Mouse (Mus musculus): Measurements from ENCODE around the gene Gm3415. TPM values are rescaled to one million over a fixed set of nuclear protein-coding genes. Genes with fewer than 3 reads are reported as not detected.

The Gm3415 gene
- polyA plus RNA-seq, 1 experiment from 2014 or later = not detected

DNA sequence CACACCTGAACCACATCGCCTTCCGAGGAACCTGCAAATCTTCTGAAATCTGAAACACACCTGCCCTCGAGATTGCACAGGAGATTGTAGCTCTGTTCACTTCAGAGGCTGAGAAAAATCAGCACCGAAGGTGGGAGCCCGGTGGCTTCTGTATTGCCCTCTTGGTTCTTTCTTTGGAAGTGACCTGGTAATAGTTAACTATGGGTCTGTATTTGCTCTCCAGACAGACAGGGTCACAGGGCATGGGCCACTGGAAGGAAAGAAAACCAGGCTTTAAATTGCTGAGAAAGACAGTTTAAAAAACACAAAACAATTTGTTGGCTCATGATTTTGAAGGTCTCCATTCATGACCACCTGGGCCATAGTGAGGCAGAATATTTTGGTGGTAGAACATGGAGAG, 44.0 kb downstream of the Gm3415 start:
- Histone ChIP-seq H3K4me3 (replicated peaks) (peak overlapping the region; percentile 19; the same call in 1 of the 2 replicates), H3K27me3 (no peaks in the 10 kb centered on the region), H3K27ac (peak overlapping the region; percentile 50), H3K4me1 (replicated peaks) (peaks cover 4% of the 10 kb centered on the region; the same call in 1 of the 2 replicates), H3K4me2 (peak overlapping the region; percentile 34), H3K36me3 (no peaks in the 10 kb centered on the region), H3K9me3 (replicated peaks) (no peaks in the 10 kb centered on the region), H3K9ac (no peak overlapping the region)
- DNase-seq (no peak), ATAC-seq (ENCODE audit: low read depth) (peak; percentile 60)
- 59% methylated on average over 5 of the region's 5 CpGs for WGBS (ENCODE audit: insufficient replicate concordance)

DNA sequence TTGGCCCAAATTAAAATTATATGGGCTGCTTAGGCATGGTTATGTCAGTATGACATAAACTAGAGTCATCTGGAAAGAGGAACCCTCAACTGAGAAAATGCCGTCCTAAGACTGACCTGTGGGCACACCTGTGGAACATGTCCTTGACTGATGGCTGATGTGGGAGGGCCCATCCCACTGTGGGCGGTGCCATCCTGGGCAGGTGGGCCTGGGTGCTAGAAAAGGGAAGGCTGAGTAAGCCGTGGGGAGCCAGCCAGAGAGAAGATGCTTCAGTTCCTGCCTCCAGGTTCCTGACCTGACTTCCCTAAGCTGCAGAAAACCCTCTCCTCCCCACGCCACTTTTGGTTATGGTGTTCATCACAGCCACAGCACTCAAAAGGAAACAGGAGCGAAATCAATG, 50.3 kb downstream of the Gm3415 start:
- no peaks in the 10 kb centered on the region for H3K27me3 ChIP-seq
- H3K36me3 ChIP-seq = no peaks in the 10 kb centered on the region
- no peaks in the 10 kb centered on the region for H3K4me1 ChIP-seq (replicated peaks)
- H3K9ac ChIP-seq = no peak overlapping the region
- no peak overlapping the region for H3K27ac ChIP-seq
- WGBS (ENCODE audit: insufficient replicate concordance) = 39% methylated on average over 5 of the region's 5 CpGs
- no peak overlapping the region for H3K4me2 ChIP-seq
- no peaks in the 10 kb centered on the region for H3K9me3 ChIP-seq (replicated peaks)
- H3K4me3 ChIP-seq (replicated peaks) = no peak overlapping the region
- ATAC-seq (ENCODE audit: low read depth) (no peak), DNase-seq (no peak)

DNA sequence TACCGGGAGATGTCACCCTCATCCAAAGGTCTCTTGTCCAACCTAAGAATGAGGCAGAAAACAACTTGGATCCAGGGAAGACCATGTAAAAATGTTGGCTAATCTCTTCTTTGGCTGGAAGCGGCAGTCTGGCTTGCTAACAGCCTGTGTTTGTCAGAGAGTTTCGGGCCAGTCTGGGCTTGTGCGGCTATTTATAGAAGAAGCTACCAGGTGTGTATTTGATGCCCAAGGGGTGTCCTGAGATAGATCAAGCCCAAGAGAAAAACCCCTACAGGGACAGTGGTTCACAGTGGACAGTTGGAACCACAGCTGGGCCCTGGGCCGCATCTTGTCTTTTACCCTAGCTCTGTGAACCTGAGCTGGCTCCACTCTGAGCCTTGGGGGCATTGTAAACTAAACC, 51.0 kb downstream of the Gm3415 start:
- H3K4me2 ChIP-seq = no peak overlapping the region
- no peaks in the 10 kb centered on the region for H3K36me3 ChIP-seq
- H3K27me3 ChIP-seq = no peaks in the 10 kb centered on the region
- no peak overlapping the region for H3K4me3 ChIP-seq (replicated peaks)
- DNase-seq (no peak), ATAC-seq (ENCODE audit: low read depth) (no peak)
- H3K4me1 ChIP-seq (replicated peaks) = no peaks in the 10 kb centered on the region
- 77% methylated on average over 5 of the region's 5 CpGs for WGBS (ENCODE audit: insufficient replicate concordance)
- H3K27ac ChIP-seq = no peak overlapping the region
- H3K9me3 ChIP-seq (replicated peaks) = no peaks in the 10 kb centered on the region
- H3K9ac ChIP-seq = no peak overlapping the region

DNA sequence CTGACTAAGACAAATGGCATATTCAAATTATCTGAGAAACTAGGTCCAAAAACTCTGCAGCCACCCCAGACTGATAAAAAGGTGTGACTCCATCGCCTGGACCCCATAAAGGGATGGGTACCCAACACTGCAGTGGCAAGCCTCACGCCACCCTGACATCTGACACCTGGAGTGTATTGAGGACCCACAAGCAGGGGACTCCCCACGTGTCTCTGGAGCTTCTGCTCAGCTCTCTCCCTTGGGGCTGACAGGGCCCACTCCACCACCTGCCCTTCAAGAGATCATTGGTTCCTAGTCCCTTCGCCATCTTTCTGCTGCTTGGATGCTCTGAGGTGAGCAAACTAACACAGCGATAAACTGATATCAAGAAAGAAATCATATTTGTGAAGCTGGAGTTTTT, 51.9 kb downstream of the Gm3415 start:
- ATAC-seq (ENCODE audit: low read depth) = no peak
- Histone ChIP-seq H3K4me3 (replicated peaks) (no peak overlapping the region), H3K27ac (no peak overlapping the region), H3K9me3 (replicated peaks) (no peaks in the 10 kb centered on the region), H3K4me1 (replicated peaks) (no peaks in the 10 kb centered on the region), H3K27me3 (no peaks in the 10 kb centered on the region), H3K36me3 (no peaks in the 10 kb centered on the region), H3K4me2 (no peak overlapping the region), H3K9ac (no peak overlapping the region)
- DNase-seq = no peak
- WGBS (ENCODE audit: insufficient replicate concordance) = 56% methylated on average over 5 of the region's 5 CpGs

Other genes with a start within 250 kb of the Gm3415 start
- 0.05 and 0.10 TPM in 2 replicates for gene Wasf3, start 171.2 kb upstream of the Gm3415 start, polyA plus RNA-seq (2015; fragmentation: Nextera tagmentation; extraction: Ambion mirVana)
- gene Gm6408, start 74.2 kb upstream of the Gm3415 start, polyA plus RNA-seq (2015; fragmentation: Nextera tagmentation; extraction: Ambion mirVana) = not detected in 2 replicates
- not detected in 2 replicates for gene Gm6370, start 64.8 kb upstream of the Gm3415 start, polyA plus RNA-seq (2015; fragmentation: Nextera tagmentation; extraction: Ambion mirVana)
- gene 4930449I24Rik, start 53.7 kb upstream of the Gm3415 start, polyA plus RNA-seq (2015; fragmentation: Nextera tagmentation; extraction: Ambion mirVana) = not detected in 2 replicates
- gene Gm3402, start 42.0 kb upstream of the Gm3415 start, polyA plus RNA-seq (2015; fragmentation: Nextera tagmentation; extraction: Ambion mirVana) = not detected in 2 replicates
- gene Gm3404, start 30.3 kb upstream of the Gm3415 start, polyA plus RNA-seq (2015; fragmentation: Nextera tagmentation; extraction: Ambion mirVana) = not detected in 2 replicates
- not detected in 2 replicates for gene Gm3409, start 18.5 kb upstream of the Gm3415 start, polyA plus RNA-seq (2015; fragmentation: Nextera tagmentation; extraction: Ambion mirVana)
- gene Gpr12, start 29.1 kb downstream of the Gm3415 start, polyA plus RNA-seq (2015; fragmentation: Nextera tagmentation; extraction: Ambion mirVana) = 0.08 and 0.13 TPM in 2 replicates
- gene Usp12, start 238.9 kb downstream of the Gm3415 start, polyA plus RNA-seq (2015; fragmentation: Nextera tagmentation; extraction: Ambion mirVana) = 7.8 and 9.9 TPM in 2 replicates